Mouse (Mus musculus) cerebellum, postnatal 4 days (tissue): ENCODE data around the gene Ccdc33.

Source experiments
- DNase-seq, 2 experiments: peaks; one replicate each; pipeline ENCODE4 v3.0.0; 2022; ENCODE audit warnings: low spot score in 2 of 2, mixed read lengths in 1 of 2

Ccdc33 gene

DNA sequence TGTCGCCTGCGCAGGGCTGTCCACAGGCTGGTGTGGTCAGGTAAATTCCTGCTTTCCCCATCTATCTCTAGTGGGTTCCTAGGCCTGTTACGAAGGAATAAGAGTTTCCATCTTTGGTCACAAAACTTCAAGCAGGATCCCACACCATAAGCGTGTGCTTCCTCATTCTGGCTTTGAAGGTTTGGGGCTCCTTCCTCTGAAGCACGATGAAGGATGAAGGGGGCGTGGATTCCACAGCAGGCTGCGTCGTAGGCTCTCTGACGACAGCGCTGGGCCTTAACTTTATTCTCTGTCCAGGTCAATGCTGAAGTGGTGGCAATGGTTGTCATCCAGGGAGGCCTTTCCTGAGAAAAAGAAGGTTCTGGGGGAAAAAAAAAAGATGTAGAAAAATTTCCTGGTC is 138.1 kb downstream of the Ccdc33 start:
- DNase-seq: no peak

DNA sequence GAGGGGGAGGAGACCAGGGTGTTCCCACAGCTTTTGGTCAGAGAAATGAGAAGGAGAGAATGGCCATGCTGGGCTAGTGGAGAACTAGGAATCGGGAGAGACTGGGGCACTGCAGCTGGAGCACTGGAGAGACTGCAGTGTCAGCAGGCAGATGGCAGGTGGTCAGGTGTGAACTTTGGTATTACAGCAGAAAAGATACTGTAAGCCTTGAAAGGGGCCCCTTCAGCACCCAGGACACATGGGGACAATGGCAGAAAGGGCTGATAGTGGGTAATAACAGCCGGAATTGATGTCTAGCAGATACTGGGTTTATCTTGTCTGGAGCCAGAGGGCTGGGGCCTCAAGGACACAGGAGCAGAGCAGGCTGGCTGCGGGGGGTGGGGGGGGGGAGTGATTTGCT is 139.8 kb downstream of the Ccdc33 start:
- no peak for DNase-seq
